Mouse (Mus musculus) small intestine, adult 2 months (tissue): ENCODE measurements around the gene Slc18b1.

Experiments used
- CTCF ChIP-seq: fragments of 200-500 bp; IDR thresholded peaks from 2 replicates; pipeline ENCODE4 v1.5.1; 2012; ENCODE audit warnings: low read depth, mild to moderate bottlenecking, control low read depth, inconsistent platforms, low read length, moderate library complexity, mixed read lengths; ENCODE audit not compliant: insufficient replicate concordance, insufficient read length; ENCODE audit errors: extremely low read depth
- POLR2A ChIP-seq: fragments of 200-500 bp; IDR thresholded peaks from 2 replicates; pipeline ENCODE4 v1.6.1; 2012; ENCODE audit warnings: low read depth, mild to moderate bottlenecking, control low read depth, inconsistent platforms, low read length, moderate library complexity

GRCm38 (mm10) chr10:23816241-23816640 is 19.5 kb downstream of the Slc18b1 start:
- no peak for TF ChIP-seq CTCF
- no peak for TF ChIP-seq POLR2A
